Mouse (Mus musculus) heart, postnatal 0 days (tissue): ENCODE measurements at regions not wholly inside any gene's neighbourhood (a gene's known extent, or its start where the extent isn't known, plus 50 kb on each side); places are given as distances from the start of the nearest gene placed in this dataset.

Source experiments
- ATAC-seq: fragments of 200-750 bp; cut with Nextera tagmentation; 2 replicates; pipeline ENCODE4 v1.8.0; 2017; ENCODE audit warnings: low read depth, moderate number of reproducible peaks, moderate library complexity; ENCODE audit not compliant: insufficient read depth
- DNase-seq: peaks from one replicate; pipeline ENCODE4 v3.0.0-alpha.2; 2016; ENCODE audit warnings: low spot score
- H3K27ac ChIP-seq: fragments of 300-500 bp; sonication (generic); 2 replicates; pipeline ENCODE4 v1.5.1; 2014; ENCODE audit warnings: low read depth, mild to moderate bottlenecking
- H3K27me3 ChIP-seq: fragments of 300-500 bp; sonication (generic); 2 replicates; pipeline ENCODE4 v1.6.1; 2014; ENCODE audit warnings: low read length, mixed read lengths; ENCODE audit not compliant: control insufficient read depth, insufficient read depth
- H3K36me3 ChIP-seq: fragments of 300-500 bp; sonication (generic); replicated peaks from 2 replicates; pipeline ENCODE4 v1.6.1; 2014; ENCODE audit warnings: low read length, mixed read lengths; ENCODE audit not compliant: control insufficient read depth, insufficient read depth
- H3K4me1 ChIP-seq: fragments of 300-500 bp; sonication (generic); 2 replicates; pipeline ENCODE4 v1.6.1; 2014; ENCODE audit warnings: antibody characterized with exemption; ENCODE audit not compliant: control insufficient read depth, insufficient read depth
- H3K4me2 ChIP-seq: fragments of 300-500 bp; sonication (generic); 2 replicates; pipeline ENCODE4 v1.6.1; 2014; ENCODE audit warnings: low read depth, mild to moderate bottlenecking, low read length, moderate library complexity
- H3K4me3 ChIP-seq: fragments of 300-500 bp; sonication (generic); 2 replicates; pipeline ENCODE4 v1.5.1; 2014; ENCODE audit warnings: low read depth, low read length
- H3K9ac ChIP-seq: fragments of 300-500 bp; sonication (generic); replicated peaks from 2 replicates; pipeline ENCODE4 v1.6.1; 2014; ENCODE audit warnings: low read depth, low read length, mixed read lengths
- H3K9me3 ChIP-seq: fragments of 300-500 bp; sonication (generic); replicated peaks from 2 replicates; pipeline ENCODE4 v1.6.1; 2016; ENCODE audit warnings: low read length; ENCODE audit not compliant: control insufficient read depth
- CTCF ChIP-seq: IDR thresholded peaks from 2 replicates; pipeline ENCODE4 v1.5.1; 2016; ENCODE audit warnings: antibody characterized with exemption, control low read depth, low read depth
- EP300 ChIP-seq: IDR thresholded peaks from 2 replicates; pipeline ENCODE4 v1.6.1; 2016; ENCODE audit warnings: antibody characterized with exemption, low read depth
- WGBS: fragments of 180-500 bp; shearing (Covaris S2); extraction: QIAGEN DNeasy Blood & Tissue Kit; methylation state at CpG from one replicate; pipeline ENCODE4 v1.1.7; 2014; 5-methylcytosine and 5-hydroxymethylcytosine counted together

DNA sequence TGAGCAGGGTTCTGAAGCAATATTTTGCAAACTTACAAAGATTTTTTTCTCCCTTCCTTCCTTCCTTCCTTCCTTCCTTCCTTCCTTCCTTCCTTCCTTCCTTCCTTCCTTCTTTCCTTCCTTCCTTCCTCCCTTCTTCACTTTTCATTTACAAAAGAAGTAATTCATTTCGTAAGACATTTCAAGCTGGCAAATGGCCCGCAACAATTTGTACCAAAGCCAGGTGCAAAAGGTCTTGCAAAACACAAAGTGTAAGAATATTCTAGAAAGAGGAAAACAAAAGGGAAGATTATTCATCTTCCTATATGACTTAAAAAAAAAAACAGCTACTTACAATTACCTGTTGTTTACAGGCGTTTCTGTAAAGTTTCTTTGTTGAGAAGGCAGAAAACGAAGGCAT is 86.3 kb upstream of the Nr2f2 start:
- TF ChIP-seq EP300, result no peak
- TF ChIP-seq CTCF, result no peak
- no peak for ATAC-seq
- no peak overlapping the region for H3K9ac ChIP-seq
- DNase-seq, result no peak
- H3K4me2 ChIP-seq, result no peak overlapping the region
- H3K27ac ChIP-seq, result no peak overlapping the region
- H3K9me3 ChIP-seq, result no peaks in the 10 kb centered on the region
- H3K4me1 ChIP-seq, result no peaks in the 10 kb centered on the region
- no peaks in the 10 kb centered on the region for H3K36me3 ChIP-seq
- no peak overlapping the region for H3K4me3 ChIP-seq
- WGBS, result 78% methylated on average over 4 of the region's 4 CpGs
- H3K27me3 ChIP-seq, result no peaks in the 10 kb centered on the region

DNA sequence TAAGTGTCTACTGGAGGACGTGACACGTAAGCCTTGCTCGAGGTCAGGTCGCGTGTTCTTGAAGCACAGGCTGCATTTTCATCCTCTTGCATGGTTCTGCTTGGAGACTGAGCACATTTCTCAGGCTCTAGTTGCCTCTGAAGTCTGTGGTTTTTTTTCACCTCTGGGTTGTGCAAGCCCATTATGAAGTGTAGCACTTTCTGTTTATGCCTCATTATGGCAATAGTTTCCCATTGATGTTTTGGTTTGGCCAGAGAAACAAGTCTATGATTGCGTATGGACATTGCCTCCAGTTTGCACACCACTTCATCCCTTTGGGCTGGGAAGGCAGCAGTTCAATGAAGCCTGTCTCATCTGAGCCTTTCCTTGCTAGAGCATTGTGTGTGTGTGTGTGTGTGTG is 72.4 kb upstream of the Nr2f2 start:
- TF ChIP-seq CTCF (no peak), EP300 (no peak)
- ATAC-seq (no peak), DNase-seq (no peak)
- Histone ChIP-seq H3K27ac (no peak overlapping the region), H3K27me3 (no peaks in the 10 kb centered on the region), H3K4me2 (no peak overlapping the region), H3K4me3 (no peak overlapping the region), H3K36me3 (no peaks in the 10 kb centered on the region), H3K9ac (no peak overlapping the region), H3K4me1 (no peaks in the 10 kb centered on the region), H3K9me3 (no peaks in the 10 kb centered on the region)
- WGBS, result 93% methylated on average over 6 of the region's 6 CpGs

DNA sequence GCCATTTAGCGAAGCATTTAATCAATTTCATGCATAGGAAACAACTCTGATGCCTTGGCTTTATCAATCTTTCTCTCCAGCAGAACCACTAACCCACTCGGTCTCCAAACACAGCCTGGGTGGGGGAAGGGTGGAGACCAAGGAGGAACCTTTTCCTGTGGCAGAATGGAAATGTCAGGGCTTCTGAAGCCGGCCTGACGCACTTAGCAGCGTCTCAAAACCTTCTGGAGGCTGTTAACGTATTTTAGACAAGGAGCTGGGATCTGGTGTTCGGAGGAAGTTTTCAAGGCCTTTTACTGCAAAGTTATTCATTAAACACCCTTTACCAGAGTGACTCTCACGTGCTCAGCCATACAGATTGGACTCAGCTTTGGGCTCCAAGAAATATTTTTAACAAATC is 67.3 kb upstream of the Nr2f2 start:
- Histone ChIP-seq H3K27ac (no peak overlapping the region), H3K9me3 (no peaks in the 10 kb centered on the region), H3K4me1 (no peaks in the 10 kb centered on the region), H3K9ac (no peak overlapping the region), H3K36me3 (no peaks in the 10 kb centered on the region), H3K27me3 (no peaks in the 10 kb centered on the region), H3K4me2 (no peak overlapping the region), H3K4me3 (no peak overlapping the region)
- no peak for DNase-seq
- 46% methylated on average over 8 of the region's 8 CpGs for WGBS
- ATAC-seq, result no peak
- TF ChIP-seq EP300 (no peak), CTCF (no peak)

DNA sequence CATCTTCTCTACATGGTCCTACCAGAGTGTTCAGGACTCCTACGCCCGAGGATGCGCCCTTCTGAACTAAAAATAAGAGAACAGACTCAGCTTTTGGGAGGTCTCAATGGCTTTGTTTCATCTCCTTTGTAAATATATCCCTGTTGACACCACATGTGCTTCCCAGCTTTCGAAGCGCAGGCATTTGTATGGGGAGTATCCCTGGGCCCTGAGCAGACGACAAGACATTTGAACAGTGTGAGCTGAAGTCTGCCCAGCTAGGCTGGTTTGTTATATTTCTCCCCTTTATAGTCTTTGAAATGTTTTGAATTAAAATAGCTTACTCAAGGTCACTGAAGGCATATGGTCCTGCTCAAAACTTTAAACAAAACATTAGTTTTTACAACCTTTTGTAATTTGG is 66.8 kb upstream of the Nr2f2 start:
- Histone ChIP-seq H3K27me3 (no peaks in the 10 kb centered on the region), H3K36me3 (no peaks in the 10 kb centered on the region), H3K4me1 (no peaks in the 10 kb centered on the region), H3K4me2 (no peak overlapping the region), H3K9me3 (no peaks in the 10 kb centered on the region), H3K27ac (no peak overlapping the region), H3K9ac (no peak overlapping the region), H3K4me3 (no peak overlapping the region)
- TF ChIP-seq EP300 (no peak), CTCF (no peak)
- DNase-seq (no peak), ATAC-seq (no peak)
- WGBS, result 92% methylated on average over 6 of the region's 6 CpGs

DNA sequence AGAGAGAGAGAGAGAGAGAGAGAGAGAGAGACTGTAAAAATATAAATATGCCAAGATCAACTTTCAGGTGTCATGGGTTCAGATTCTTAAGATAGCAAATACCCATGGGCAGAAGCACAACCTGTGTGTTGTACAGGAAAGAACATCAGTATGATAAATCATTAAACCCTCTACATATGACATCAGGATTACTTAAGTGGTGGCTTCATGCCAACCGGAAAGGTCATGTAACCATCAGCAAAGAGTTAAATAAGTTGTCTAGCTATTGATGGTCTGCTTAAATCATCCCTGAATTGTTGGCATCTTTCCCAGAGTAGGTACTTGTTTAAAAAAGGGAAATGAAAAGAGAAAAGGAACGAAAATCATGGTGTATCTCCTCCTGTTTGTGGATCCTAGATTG is 65.2 kb upstream of the Nr2f2 start:
- H3K36me3 ChIP-seq, result no peaks in the 10 kb centered on the region
- no peak overlapping the region for H3K9ac ChIP-seq
- DNase-seq (no peak), ATAC-seq (no peak)
- H3K4me3 ChIP-seq, result no peak overlapping the region
- H3K27ac ChIP-seq, result no peak overlapping the region
- no peaks in the 10 kb centered on the region for H3K9me3 ChIP-seq
- H3K27me3 ChIP-seq, result no peaks in the 10 kb centered on the region
- TF ChIP-seq CTCF (no peak), EP300 (no peak)
- no peaks in the 10 kb centered on the region for H3K4me1 ChIP-seq
- H3K4me2 ChIP-seq, result no peak overlapping the region
- WGBS, result 63% methylated on average over 2 of the region's 2 CpGs

DNA sequence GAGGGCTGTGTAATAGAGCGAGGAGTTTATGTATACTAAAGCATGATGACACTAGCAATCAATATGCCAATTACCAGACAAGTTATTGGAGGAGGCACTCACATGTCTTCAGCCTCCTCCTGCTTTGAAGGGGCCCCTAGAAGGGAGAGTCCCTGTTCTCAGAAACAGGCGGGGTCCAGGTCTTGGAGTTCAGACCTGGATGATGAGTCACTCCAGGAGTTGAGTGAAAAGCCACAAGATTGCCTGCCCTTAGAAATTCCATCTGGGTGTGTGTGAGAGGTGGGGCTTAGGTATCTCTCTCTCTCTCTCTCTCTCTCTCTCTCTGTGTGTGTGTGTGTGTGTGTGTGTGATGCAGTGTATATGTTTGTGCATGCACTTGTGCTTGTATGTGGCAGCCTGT is 62.8 kb upstream of the Nr2f2 start:
- DNase-seq, result no peak
- Histone ChIP-seq H3K27ac (no peak overlapping the region), H3K4me1 (no peaks in the 10 kb centered on the region), H3K4me3 (no peak overlapping the region), H3K27me3 (no peaks in the 10 kb centered on the region), H3K4me2 (no peak overlapping the region), H3K9me3 (no peaks in the 10 kb centered on the region), H3K36me3 (no peaks in the 10 kb centered on the region), H3K9ac (no peak overlapping the region)
- TF ChIP-seq CTCF, result no peak
- no peak for TF ChIP-seq EP300
- ATAC-seq, result no peak
- 47% methylated on average over 2 of the region's 2 CpGs for WGBS
